Mouse (Mus musculus) liver, adult 2 months (tissue): ENCODE measurements at regions not wholly inside any gene's neighbourhood (a gene's known extent, or its start where the extent isn't known, plus 50 kb on each side); places are given as distances from the start of the nearest gene placed in this dataset.
A peak's percentile ranks its signal among the peaks of the same experiment; 100 is the strongest.

Experiments used
- DNase-seq: peaks from one replicate; pipeline ENCODE4 v3.0.0-alpha.2; 2011; ENCODE audit warnings: low read depth, low spot score; ENCODE audit errors: extremely low read depth
- H3K27ac ChIP-seq: fragments of 200-500 bp; replicated peaks from 2 replicates; pipeline ENCODE4 v1.5.1; 2012; ENCODE audit warnings: low read depth, mild to moderate bottlenecking, control low read depth, inconsistent platforms, low read length; ENCODE audit not compliant: insufficient read depth
- H3K27me3 ChIP-seq: fragments of 200-500 bp; 2 replicates; pipeline ENCODE4 v1.6.1; 2012; ENCODE audit warnings: mild to moderate bottlenecking, moderate library complexity, low read length, inconsistent platforms; ENCODE audit not compliant: control insufficient read depth, insufficient read depth
- H3K36me3 ChIP-seq: fragments of 200-500 bp; 2 replicates; pipeline ENCODE4 v1.6.1; 2012; ENCODE audit warnings: low read length, inconsistent platforms; ENCODE audit not compliant: control insufficient read depth, insufficient read depth
- H3K4me1 ChIP-seq: fragments of 200-500 bp; 2 replicates; pipeline ENCODE4 v1.6.1; 2011; ENCODE audit warnings: low read length; ENCODE audit not compliant: control insufficient read depth, insufficient read depth
- H3K4me3 ChIP-seq: fragments of 200-500 bp; 2 replicates; pipeline ENCODE4 v1.5.1; 2011; ENCODE audit warnings: low read depth, mild to moderate bottlenecking, control low read depth, low read length, moderate library complexity; ENCODE audit not compliant: insufficient read depth
- H3K79me2 ChIP-seq: fragments of 200-500 bp; 2 replicates; pipeline ENCODE4 v1.6.1; 2012; ENCODE audit warnings: inconsistent platforms, mild to moderate bottlenecking, low read length, moderate library complexity; ENCODE audit not compliant: control insufficient read depth, insufficient read depth
- H3K9ac ChIP-seq: fragments of 200-500 bp; 2 replicates; pipeline ENCODE4 v1.6.1; 2012; ENCODE audit warnings: low read depth, mild to moderate bottlenecking, control low read depth, inconsistent platforms, low read length
- CTCF ChIP-seq: fragments of 200-500 bp; IDR thresholded peaks from 2 replicates; pipeline ENCODE4 v1.5.1; 2011; ENCODE audit warnings: low read depth, low read length, control low read depth
- POLR2A ChIP-seq: fragments of 200-500 bp; IDR thresholded peaks from 2 replicates; pipeline ENCODE4 v1.6.1; 2011; ENCODE audit warnings: low read length, control low read depth; ENCODE audit not compliant: insufficient read depth; ENCODE audit errors: extremely low read depth
- WGBS: fragments of 180-500 bp; shearing (Covaris S2); methylation state at CpG from one replicate; pipeline ENCODE4 v1.1.7; 2018; 5-methylcytosine and 5-hydroxymethylcytosine counted together

GRCm38 (mm10) chr5:103269206-103269605 lies 58.1 kb upstream of the Mapk10 start:
- Histone ChIP-seq H3K27ac (no peak overlapping the region), H3K4me3 (no peak overlapping the region), H3K36me3 (no peaks in the 10 kb centered on the region), H3K9ac (no peak overlapping the region), H3K27me3 (no peaks in the 10 kb centered on the region; the same call in 1 of the 2 replicates), H3K79me2 (no peaks in the 10 kb centered on the region), H3K4me1 (peaks cover 3% of the 10 kb centered on the region; the same call in 1 of the 2 replicates)
- DNase-seq = no peak
- TF ChIP-seq POLR2A (no peak), CTCF (no peak)
- WGBS = 84% methylated on average over 6 of the region's 6 CpGs

DNA sequence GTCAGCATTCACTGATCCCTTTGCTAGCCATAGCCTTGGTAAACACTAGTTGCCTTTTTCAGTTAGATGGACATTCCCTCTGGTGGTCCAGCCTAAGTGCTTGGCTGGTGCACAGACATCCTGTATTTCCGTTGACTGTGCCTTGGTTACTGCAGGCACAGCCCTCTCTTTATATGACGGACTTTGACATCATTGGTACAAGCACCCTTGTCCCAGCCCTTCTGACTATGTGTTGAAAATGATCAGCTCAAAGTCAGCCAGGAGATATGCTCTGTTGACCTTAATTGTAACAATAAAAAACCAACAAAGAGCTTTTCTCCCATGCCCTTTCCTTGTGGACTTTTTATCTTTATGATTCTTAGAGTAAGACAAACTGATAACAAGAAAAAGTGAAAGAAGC lies 53.8 kb upstream of the Mapk10 start:
- whole genome bisulfite sequencing = 80% methylated on average over 2 of the region's 2 CpGs
- H3K27me3 ChIP-seq = no peaks in the 10 kb centered on the region
- peaks cover 3% of the 10 kb centered on the region; the same call in 1 of the 2 replicates for H3K4me1 ChIP-seq
- no peaks in the 10 kb centered on the region for H3K36me3 ChIP-seq
- H3K4me3 ChIP-seq = no peak overlapping the region
- no peak overlapping the region for H3K27ac ChIP-seq
- peak; percentile 13 for DNase-seq
- H3K9ac ChIP-seq = no peak overlapping the region
- TF ChIP-seq POLR2A (no peak), CTCF (no peak)
- H3K79me2 ChIP-seq = no peaks in the 10 kb centered on the region

DNA sequence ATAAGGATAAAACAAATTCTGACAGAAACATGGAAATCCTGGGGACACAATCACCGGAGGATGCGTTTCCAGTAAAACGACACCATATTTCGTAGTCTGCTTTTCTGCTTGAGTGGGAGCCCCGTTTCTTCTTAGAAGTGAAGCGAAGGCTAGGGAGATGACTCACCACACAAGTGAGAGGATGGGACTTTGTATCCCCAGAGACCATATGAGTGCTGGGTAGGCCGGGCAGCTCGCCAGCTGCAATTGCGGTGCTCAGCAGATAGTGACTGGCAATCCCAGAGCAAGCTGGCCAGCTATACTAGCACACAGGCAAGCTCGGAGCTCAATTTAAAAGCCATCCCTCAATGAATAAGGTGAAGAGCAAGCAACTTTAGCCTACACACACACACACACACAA lies 50.3 kb upstream of the Mapk10 start:
- Histone ChIP-seq H3K4me3 (no peak overlapping the region), H3K4me1 (peaks cover 3% of the 10 kb centered on the region; the same call in 1 of the 2 replicates), H3K9ac (no peak overlapping the region), H3K36me3 (no peaks in the 10 kb centered on the region), H3K27me3 (no peaks in the 10 kb centered on the region), H3K27ac (no peak overlapping the region), H3K79me2 (no peaks in the 10 kb centered on the region)
- TF ChIP-seq CTCF (no peak), POLR2A (no peak)
- no peak for DNase-seq
- 94% methylated on average over 10 of the region's 10 CpGs for WGBS
